Mouse (Mus musculus): ENCODE results near the gene Pqlc2. TPM values are rescaled to one million over a fixed set of nuclear protein-coding genes. Genes with fewer than 3 reads are reported as not detected.
A peak's percentile ranks its signal among the peaks of the same experiment; 100 is the strongest.

Pqlc2 gene
- polyA plus RNA-seq, 1 experiment from 2014 or later = 13.9 TPM

DNA sequence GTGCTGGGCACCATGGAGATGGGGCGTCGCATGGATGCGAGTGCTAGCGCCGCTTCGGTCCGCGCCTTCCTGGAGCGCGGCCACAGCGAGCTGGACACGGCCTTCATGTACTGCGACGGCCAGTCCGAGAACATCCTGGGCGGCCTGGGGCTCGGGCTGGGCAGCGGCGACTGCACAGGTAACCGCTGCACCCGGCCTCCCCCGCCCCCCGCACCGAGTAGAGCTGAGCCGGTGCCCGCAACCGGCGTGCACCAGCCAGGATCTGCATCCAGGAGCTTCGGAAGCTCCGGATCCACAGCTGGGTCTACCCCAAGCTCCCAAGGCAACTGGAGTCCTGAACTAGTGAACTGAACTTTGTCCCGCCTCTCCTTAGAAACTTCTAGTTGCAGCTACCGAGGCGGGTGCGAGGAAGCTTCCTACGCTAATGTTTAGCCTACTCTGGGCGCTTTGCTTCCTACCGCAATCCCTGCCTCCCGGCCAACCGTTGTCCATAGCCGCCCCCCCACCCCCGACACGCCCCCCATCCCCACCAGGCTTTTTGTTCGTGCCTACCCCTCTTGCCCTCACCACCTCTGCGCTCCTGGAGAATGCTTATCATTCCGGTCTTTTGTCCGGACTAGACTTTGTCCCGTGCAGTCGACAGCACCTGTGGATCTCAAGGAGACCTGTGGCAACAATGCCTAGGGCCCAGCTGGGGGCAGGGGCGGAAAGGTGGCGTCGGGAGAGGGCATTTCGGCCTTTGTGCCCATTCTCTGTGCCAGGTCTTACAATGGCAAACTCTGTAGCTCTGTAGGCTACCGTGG lies 592 bp upstream of the Pqlc2 start:
- Histone ChIP-seq H3K9me3 (ENCODE audit: control insufficient read depth, low read length) (no peaks in the 10 kb centered on the region), H3K9ac (ENCODE audit: low read length) (peak overlapping the region; percentile 95), H3K4me2 (ENCODE audit: low read depth, low read length) (peak overlapping the region; percentile 98), H3K27me3 (ENCODE audit: control insufficient read depth, insufficient read depth, low read depth, low read length) (no peaks in the 10 kb centered on the region), H3K4me1 (replicated peaks; ENCODE audit: control insufficient read depth, insufficient read depth, low read length) (peaks cover 14% of the 10 kb centered on the region), H3K36me3 (ENCODE audit: control insufficient read depth, insufficient read depth, low read length) (peaks cover 10% of the 10 kb centered on the region; the same call in 1 of the 2 replicates), H3K4me3 (ENCODE audit: low read length) (peak overlapping the region; percentile 93), H3K27ac (ENCODE audit: low read length) (peak overlapping the region; percentile 75)
- WGBS = under 1% methylated on average over 53 of the region's 53 CpGs
- ATAC-seq (ENCODE audit: low read depth) = peak; percentile 73

DNA sequence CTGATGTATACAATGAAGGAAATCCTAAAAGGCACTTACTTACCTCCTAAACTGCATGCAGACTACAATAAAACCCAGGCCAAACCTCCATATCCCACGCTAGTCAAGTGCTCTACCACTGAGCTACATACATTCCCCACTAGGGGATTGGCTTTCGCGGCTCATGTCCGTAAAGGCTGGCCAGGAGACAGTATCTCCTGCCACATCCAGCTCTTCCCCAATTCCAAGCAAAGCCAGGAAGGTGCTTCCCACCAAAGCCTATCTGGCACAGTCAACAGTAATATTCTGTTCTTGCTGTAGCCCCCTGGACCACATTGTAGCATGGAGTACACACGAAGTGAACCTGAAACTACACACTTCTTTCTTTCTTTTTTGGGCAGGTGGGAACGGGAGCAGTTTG lies 857 bp downstream of the Pqlc2 start:
- Histone ChIP-seq H3K4me1 (replicated peaks; ENCODE audit: control insufficient read depth, insufficient read depth, low read length) (peaks cover 14% of the 10 kb centered on the region), H3K27me3 (ENCODE audit: control insufficient read depth, insufficient read depth, low read depth, low read length) (no peaks in the 10 kb centered on the region), H3K4me3 (ENCODE audit: low read length) (peak overlapping the region; percentile 93), H3K9ac (ENCODE audit: low read length) (peak overlapping the region; percentile 95), H3K36me3 (ENCODE audit: control insufficient read depth, insufficient read depth, low read length) (peaks cover 7% of the 10 kb centered on the region), H3K27ac (ENCODE audit: low read length) (no peak overlapping the region), H3K9me3 (ENCODE audit: control insufficient read depth, low read length) (no peaks in the 10 kb centered on the region), H3K4me2 (ENCODE audit: low read depth, low read length) (peak overlapping the region; percentile 98)
- 19% methylated on average over 6 of the region's 6 CpGs for WGBS
- no peak for ATAC-seq (ENCODE audit: low read depth)

DNA sequence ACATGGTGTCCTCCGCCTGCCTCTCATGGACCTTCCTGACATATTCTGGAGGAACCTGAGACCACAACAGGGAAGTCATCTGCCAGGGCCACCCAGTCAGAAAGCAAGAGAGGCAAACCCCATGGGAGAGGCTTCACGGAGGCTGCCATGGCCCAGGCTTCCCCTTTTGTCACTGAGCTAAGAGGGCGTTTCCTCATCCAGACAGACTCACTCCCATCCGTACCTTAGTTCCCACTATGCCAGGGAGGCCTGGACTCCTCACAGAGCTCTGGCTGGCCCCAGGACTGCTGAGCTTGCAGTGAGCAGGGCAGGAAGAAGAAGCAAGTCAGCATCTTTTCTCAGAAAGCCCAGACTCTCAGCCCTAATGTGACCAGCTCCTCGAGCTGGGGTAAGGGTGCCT lies 2.6 kb downstream of the Pqlc2 start:
- Histone ChIP-seq H3K9me3 (ENCODE audit: control insufficient read depth, low read length) (no peaks in the 10 kb centered on the region), H3K4me3 (ENCODE audit: low read length) (no peak overlapping the region), H3K27me3 (ENCODE audit: control insufficient read depth, insufficient read depth, low read depth, low read length) (no peaks in the 10 kb centered on the region), H3K27ac (ENCODE audit: low read length) (no peak overlapping the region), H3K9ac (ENCODE audit: low read length) (no peak overlapping the region), H3K36me3 (ENCODE audit: control insufficient read depth, insufficient read depth, low read length) (peaks cover 8% of the 10 kb centered on the region), H3K4me1 (replicated peaks; ENCODE audit: control insufficient read depth, insufficient read depth, low read length) (peaks cover 14% of the 10 kb centered on the region), H3K4me2 (ENCODE audit: low read depth, low read length) (no peak overlapping the region)
- ATAC-seq (ENCODE audit: low read depth) = no peak
- 82% methylated on average over 5 of the region's 5 CpGs for WGBS

DNA sequence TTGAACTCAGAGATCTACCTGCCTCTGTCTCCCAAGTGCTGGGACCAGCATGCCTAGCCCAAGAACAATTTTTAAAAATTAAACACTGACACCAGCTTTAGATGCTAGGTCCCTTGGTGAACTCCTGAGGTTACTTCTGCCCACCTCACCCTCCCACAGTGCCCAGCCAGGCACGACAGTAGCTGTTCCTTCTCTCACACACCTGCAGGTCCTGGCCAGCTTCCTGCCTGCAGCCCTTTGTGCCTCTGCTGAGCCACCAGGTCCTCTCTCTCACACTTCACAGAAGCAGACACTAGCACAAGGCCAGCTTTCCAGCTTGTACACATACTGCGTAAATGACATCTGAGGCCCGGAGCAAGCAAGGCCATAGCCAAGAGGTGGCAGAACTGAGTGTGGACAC lies 5.0 kb downstream of the Pqlc2 start:
- WGBS = 92% methylated on average over 3 of the region's 3 CpGs
- no peak overlapping the region for H3K4me2 ChIP-seq (ENCODE audit: low read depth, low read length)
- no peak for ATAC-seq (ENCODE audit: low read depth)
- H3K4me1 ChIP-seq (replicated peaks; ENCODE audit: control insufficient read depth, insufficient read depth, low read length) = peaks cover 6% of the 10 kb centered on the region
- H3K9me3 ChIP-seq (ENCODE audit: control insufficient read depth, low read length) = no peaks in the 10 kb centered on the region
- peaks cover 8% of the 10 kb centered on the region for H3K36me3 ChIP-seq (ENCODE audit: control insufficient read depth, insufficient read depth, low read length)
- no peak overlapping the region for H3K4me3 ChIP-seq (ENCODE audit: low read length)
- H3K27me3 ChIP-seq (ENCODE audit: control insufficient read depth, insufficient read depth, low read depth, low read length) = no peaks in the 10 kb centered on the region
- no peak overlapping the region for H3K9ac ChIP-seq (ENCODE audit: low read length)
- no peak overlapping the region for H3K27ac ChIP-seq (ENCODE audit: low read length)

DNA sequence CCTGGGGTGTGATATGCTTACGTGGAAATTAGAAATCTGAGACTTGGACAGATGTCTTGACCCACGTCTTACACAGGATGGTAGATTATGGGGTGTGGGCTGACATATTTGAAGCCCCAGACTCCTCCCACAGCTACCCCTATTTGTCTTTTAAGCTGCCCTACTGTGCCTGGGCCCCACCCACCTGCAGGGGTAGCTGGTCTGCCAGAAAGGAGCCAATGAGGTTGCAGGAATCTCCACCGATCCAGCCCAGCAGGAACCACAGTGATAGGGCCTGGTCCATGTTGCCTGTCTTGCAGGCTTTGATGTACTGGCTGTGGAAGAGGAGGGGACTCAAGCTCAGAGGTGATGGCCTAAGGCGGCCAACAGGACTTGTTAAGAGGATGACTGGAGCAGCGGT lies 8.3 kb downstream of the Pqlc2 start:
- H3K27ac ChIP-seq (ENCODE audit: low read length) = no peak overlapping the region
- H3K4me2 ChIP-seq (ENCODE audit: low read depth, low read length) = no peak overlapping the region
- no peak overlapping the region for H3K9ac ChIP-seq (ENCODE audit: low read length)
- H3K9me3 ChIP-seq (ENCODE audit: control insufficient read depth, low read length) = no peaks in the 10 kb centered on the region
- H3K27me3 ChIP-seq (ENCODE audit: control insufficient read depth, insufficient read depth, low read depth, low read length) = no peaks in the 10 kb centered on the region
- H3K4me3 ChIP-seq (ENCODE audit: low read length) = no peak overlapping the region
- ATAC-seq (ENCODE audit: low read depth) = no peak
- WGBS = 54% methylated on average over 5 of the region's 5 CpGs
- peaks cover 10% of the 10 kb centered on the region for H3K4me1 ChIP-seq (replicated peaks; ENCODE audit: control insufficient read depth, insufficient read depth, low read length)
- H3K36me3 ChIP-seq (ENCODE audit: control insufficient read depth, insufficient read depth, low read length) = peaks cover 8% of the 10 kb centered on the region

DNA sequence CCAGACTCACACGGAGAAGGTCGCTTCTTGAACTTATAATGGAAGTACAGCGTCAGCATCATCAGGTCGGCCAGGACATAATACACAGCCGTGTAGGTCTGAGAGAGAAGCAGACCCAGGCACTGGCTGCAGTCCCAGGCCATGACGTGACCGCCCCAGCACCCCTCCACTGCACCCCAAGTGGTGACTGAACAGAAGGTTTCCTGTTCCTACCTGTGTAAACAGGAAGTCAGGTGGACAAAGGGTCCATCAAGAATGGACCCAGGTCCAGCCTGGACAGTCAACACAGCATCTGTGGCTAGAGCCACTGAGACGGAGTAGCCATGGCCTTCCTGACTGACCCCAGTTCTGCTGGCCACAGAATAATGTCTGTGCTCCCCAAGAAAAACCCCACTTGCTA lies 8.7 kb downstream of the Pqlc2 start:
- peaks cover 10% of the 10 kb centered on the region for H3K4me1 ChIP-seq (replicated peaks; ENCODE audit: control insufficient read depth, insufficient read depth, low read length)
- no peak overlapping the region for H3K27ac ChIP-seq (ENCODE audit: low read length)
- WGBS = 83% methylated on average over 8 of the region's 8 CpGs
- H3K4me3 ChIP-seq (ENCODE audit: low read length) = no peak overlapping the region
- no peaks in the 10 kb centered on the region for H3K9me3 ChIP-seq (ENCODE audit: control insufficient read depth, low read length)
- H3K4me2 ChIP-seq (ENCODE audit: low read depth, low read length) = no peak overlapping the region
- H3K9ac ChIP-seq (ENCODE audit: low read length) = no peak overlapping the region
- no peak for ATAC-seq (ENCODE audit: low read depth)
- no peaks in the 10 kb centered on the region for H3K27me3 ChIP-seq (ENCODE audit: control insufficient read depth, insufficient read depth, low read depth, low read length)
- H3K36me3 ChIP-seq (ENCODE audit: control insufficient read depth, insufficient read depth, low read length) = peaks cover 8% of the 10 kb centered on the region

DNA sequence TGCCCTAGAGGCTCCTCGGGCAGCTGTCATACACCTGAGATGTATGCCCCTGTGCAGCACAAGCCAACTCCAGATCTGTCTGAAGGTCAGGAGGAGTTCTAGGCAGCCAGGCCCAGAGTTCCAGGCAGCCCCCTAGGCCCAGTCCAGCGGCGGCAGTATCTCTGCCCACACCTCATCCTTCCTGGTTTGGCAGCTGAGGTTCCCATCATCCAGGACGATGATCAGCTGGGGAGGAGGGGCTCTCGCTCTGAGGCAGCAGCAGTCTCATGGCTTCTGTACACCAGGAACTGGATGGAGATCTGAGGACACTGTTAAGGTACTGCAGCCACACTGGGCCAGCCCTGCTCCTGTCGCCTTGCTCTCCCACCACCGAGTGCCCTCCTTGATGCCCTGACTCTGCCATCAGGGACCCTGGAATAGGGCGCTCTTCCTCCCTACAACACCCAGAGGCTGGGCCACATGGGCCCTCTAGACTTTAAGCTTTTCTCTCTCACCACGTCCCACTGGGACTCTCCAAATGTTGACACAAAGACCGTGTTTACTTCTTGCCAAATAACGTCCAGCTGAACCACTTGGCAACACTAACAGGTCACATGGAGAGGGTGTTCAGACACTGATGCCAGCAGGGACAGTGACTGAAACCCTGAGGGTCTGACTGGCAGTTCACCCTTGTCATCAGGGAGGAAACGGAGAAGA lies 11.7 kb downstream of the Pqlc2 start:
- 49% methylated on average over 12 of the region's 12 CpGs for WGBS
- H3K27me3 ChIP-seq (ENCODE audit: control insufficient read depth, insufficient read depth, low read depth, low read length) = no peaks in the 10 kb centered on the region

DNA sequence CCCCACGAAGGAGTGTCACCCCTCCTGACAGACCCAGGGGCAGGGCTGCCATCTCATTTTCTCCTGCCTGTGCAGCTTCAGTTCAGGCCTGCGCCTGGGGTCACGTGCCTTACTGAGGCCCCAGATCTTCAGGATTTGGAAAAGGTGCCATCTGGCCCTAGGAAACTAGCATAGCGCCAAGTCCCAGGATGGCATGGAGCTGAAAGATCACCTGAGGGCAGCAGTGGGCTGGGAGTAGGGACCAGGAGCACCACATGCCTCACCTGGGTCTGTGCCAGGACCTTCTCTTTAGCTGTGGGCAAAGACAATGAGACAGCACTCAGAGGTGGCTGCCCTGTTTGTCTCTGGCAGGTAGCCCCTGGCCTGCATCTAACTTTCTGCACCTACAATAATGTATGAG lies 12.9 kb downstream of the Pqlc2 start:
- 86% methylated on average over 4 of the region's 4 CpGs for WGBS
- Histone ChIP-seq H3K27me3 (ENCODE audit: control insufficient read depth, insufficient read depth, low read depth, low read length) (no peaks in the 10 kb centered on the region), H3K9me3 (ENCODE audit: control insufficient read depth, low read length) (no peaks in the 10 kb centered on the region), H3K4me2 (ENCODE audit: low read depth, low read length) (no peak overlapping the region), H3K36me3 (ENCODE audit: control insufficient read depth, insufficient read depth, low read length) (no peaks in the 10 kb centered on the region), H3K4me3 (ENCODE audit: low read length) (no peak overlapping the region), H3K4me1 (replicated peaks; ENCODE audit: control insufficient read depth, insufficient read depth, low read length) (peaks cover 10% of the 10 kb centered on the region), H3K27ac (ENCODE audit: low read length) (no peak overlapping the region), H3K9ac (ENCODE audit: low read length) (no peak overlapping the region)
- ATAC-seq (ENCODE audit: low read depth) = no peak

More for the DNA sequence above, 11.7 kb downstream of the Pqlc2 start:
- peak overlapping the region; percentile 31; the same call in 1 of the 2 replicates for H3K27ac ChIP-seq (ENCODE audit: low read length)
- peak; percentile 46 for ATAC-seq (ENCODE audit: low read depth)
- peaks cover 10% of the 10 kb centered on the region for H3K4me1 ChIP-seq (replicated peaks; ENCODE audit: control insufficient read depth, insufficient read depth, low read length)
- no peak overlapping the region for H3K4me2 ChIP-seq (ENCODE audit: low read depth, low read length)
- no peaks in the 10 kb centered on the region for H3K9me3 ChIP-seq (ENCODE audit: control insufficient read depth, low read length)
- H3K4me3 ChIP-seq (ENCODE audit: low read length) = no peak overlapping the region
- 0 out of 2 replicates have a peak overlapping the region, but pooled peaks have one; percentile 20 for H3K9ac ChIP-seq (ENCODE audit: low read length)
- H3K36me3 ChIP-seq (ENCODE audit: control insufficient read depth, insufficient read depth, low read length) = no peaks in the 10 kb centered on the region

DNA sequence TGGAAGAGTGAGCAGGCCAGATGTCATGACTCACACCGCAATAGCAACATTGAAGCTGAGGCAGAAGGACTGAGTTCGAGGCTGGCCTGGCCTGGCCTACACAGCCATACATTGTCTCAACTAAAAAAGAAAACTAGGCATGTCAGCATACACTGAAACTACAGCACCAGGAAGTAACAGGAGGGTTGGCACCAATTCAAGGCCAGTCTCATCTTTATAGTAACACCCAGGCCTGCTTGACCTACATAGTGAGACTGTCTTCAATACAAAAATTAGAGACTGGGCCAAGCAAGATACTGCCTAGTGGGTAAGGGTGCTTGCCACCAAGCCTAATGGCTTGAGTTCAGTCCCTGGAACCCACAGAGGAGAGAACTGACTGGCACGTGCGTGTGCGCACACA lies 18.5 kb downstream of the Pqlc2 start:
- Histone ChIP-seq H3K27ac (ENCODE audit: low read length) (no peak overlapping the region), H3K27me3 (ENCODE audit: control insufficient read depth, insufficient read depth, low read depth, low read length) (no peaks in the 10 kb centered on the region), H3K9me3 (ENCODE audit: control insufficient read depth, low read length) (no peaks in the 10 kb centered on the region), H3K9ac (ENCODE audit: low read length) (no peak overlapping the region), H3K4me1 (replicated peaks; ENCODE audit: control insufficient read depth, insufficient read depth, low read length) (no peaks in the 10 kb centered on the region), H3K4me3 (ENCODE audit: low read length) (no peak overlapping the region), H3K4me2 (ENCODE audit: low read depth, low read length) (no peak overlapping the region), H3K36me3 (ENCODE audit: control insufficient read depth, insufficient read depth, low read length) (peaks cover 25% of the 10 kb centered on the region)
- no peak for ATAC-seq (ENCODE audit: low read depth)
- WGBS = 93% methylated on average over 5 of the region's 5 CpGs

Data from lung, embryonic 16.5 days (tissue).